Mouse (Mus musculus) lung, postnatal 0 days (tissue): ENCODE results near the gene Mdm4.

ENCODE experiments used
- CTCF ChIP-seq: IDR thresholded peaks from 2 replicates; pipeline ENCODE4 v1.5.1; 2016; ENCODE audit warnings: antibody characterized with exemption, mild to moderate bottlenecking
- EP300 ChIP-seq: IDR thresholded peaks from 2 replicates; pipeline ENCODE4 v1.6.1; 2016; ENCODE audit warnings: antibody characterized with exemption, mild to moderate bottlenecking, control low read depth

GRCm38 (mm10) chr1:132964106-132964505, 66.3 kb downstream of the Mdm4 start:
- TF ChIP-seq CTCF (no peak), EP300 (no peak)
